Mouse (Mus musculus): ENCODE data around the gene Gtf2ird2.
A peak's percentile ranks its signal among the peaks of the same experiment; 100 is the strongest.

Gene Gtf2ird2

GRCm38 (mm10) chr5:134214021-134214806 lies 30.4 kb downstream of the Gtf2ird2 start:
- Histone ChIP-seq H3K36me3 (ENCODE audit: control insufficient read depth, insufficient read depth, low read length, poor library complexity, severe bottlenecking) (no peaks in the 10 kb centered on the region; the same call in 1 of the 2 replicates), H3K27me3 (ENCODE audit: control insufficient read depth, insufficient read depth, low read length, poor library complexity, severe bottlenecking) (no peaks in the 10 kb centered on the region)
- DNase-seq (ENCODE audit: low read depth, low spot score), result peak; percentile 60

DNA sequence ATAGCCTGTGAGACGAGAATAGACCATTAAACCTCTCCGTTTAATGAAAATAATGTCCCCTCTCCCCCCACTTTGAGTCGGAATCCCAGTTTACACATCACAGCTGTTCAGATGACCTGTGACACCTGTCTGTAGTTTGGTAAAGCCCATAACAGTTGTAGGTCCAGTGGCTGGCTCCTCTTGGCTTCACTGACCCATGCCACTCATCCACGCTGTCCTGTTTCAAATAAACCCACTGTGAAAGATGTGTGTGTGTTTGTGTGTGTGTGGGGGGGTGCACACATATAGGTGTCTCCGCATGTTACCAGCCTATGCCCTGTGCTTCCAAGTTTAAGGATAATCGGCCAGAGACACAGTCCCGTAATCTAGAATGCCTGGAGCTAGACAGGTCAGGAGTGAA lies 34.1 kb downstream of the Gtf2ird2 start:
- no peaks in the 10 kb centered on the region for H3K27me3 ChIP-seq (ENCODE audit: control insufficient read depth, insufficient read depth, low read length, poor library complexity, severe bottlenecking)
- H3K36me3 ChIP-seq (ENCODE audit: control insufficient read depth, insufficient read depth, low read length, poor library complexity, severe bottlenecking), result peaks cover 13% of the 10 kb centered on the region
- no peak for DNase-seq (ENCODE audit: low read depth, low spot score)

DNA sequence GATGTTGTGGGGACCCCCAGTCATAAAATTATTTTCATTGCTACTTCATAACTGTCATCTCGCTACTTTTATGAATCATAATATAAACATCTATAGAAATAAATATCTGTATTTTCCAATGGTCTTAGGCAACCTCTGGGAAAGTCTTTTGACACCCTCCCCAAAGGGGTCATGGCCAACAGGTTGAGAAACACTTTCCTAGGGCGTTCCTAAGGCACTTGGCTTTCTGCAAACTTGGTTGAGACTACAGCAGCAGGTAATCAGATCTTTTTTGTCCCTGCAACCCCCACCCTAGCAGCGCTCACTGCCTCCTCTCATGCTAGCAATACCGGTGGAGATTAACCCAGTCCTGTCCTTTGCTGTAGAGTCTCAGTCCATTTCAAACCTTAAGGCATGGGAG lies 37.5 kb downstream of the Gtf2ird2 start:
- Histone ChIP-seq H3K27me3 (ENCODE audit: control insufficient read depth, insufficient read depth, low read length, poor library complexity, severe bottlenecking) (no peaks in the 10 kb centered on the region), H3K36me3 (ENCODE audit: control insufficient read depth, insufficient read depth, low read length, poor library complexity, severe bottlenecking) (peaks cover 23% of the 10 kb centered on the region)
- DNase-seq (ENCODE audit: low read depth, low spot score), result no peak

- Histone ChIP-seq H3K27me3 (ENCODE audit: control insufficient read depth, insufficient read depth, low read length, poor library complexity, severe bottlenecking) (no peaks in the 10 kb centered on the region), H3K36me3 (ENCODE audit: control insufficient read depth, insufficient read depth, low read length, poor library complexity, severe bottlenecking) (peaks cover 27% of the 10 kb centered on the region)
- DNase-seq (ENCODE audit: low read depth, low spot score), result no peak
These were observed 37.9 kb downstream of the Gtf2ird2 start for GRCm38 (mm10) chr5:134221708-134222150.

GRCm38 (mm10) chr5:134225110-134225901 lies 41.5 kb downstream of the Gtf2ird2 start:
- DNase-seq (ENCODE audit: low read depth, low spot score), result no peak
- Histone ChIP-seq H3K36me3 (ENCODE audit: control insufficient read depth, insufficient read depth, low read length, poor library complexity, severe bottlenecking) (peaks cover 27% of the 10 kb centered on the region), H3K27me3 (ENCODE audit: control insufficient read depth, insufficient read depth, low read length, poor library complexity, severe bottlenecking) (no peaks in the 10 kb centered on the region)

- no peak for DNase-seq (ENCODE audit: low read depth, low spot score)
- H3K36me3 ChIP-seq (ENCODE audit: control insufficient read depth, insufficient read depth, low read length, poor library complexity, severe bottlenecking), result peaks cover 22% of the 10 kb centered on the region
- no peaks in the 10 kb centered on the region for H3K27me3 ChIP-seq (ENCODE audit: control insufficient read depth, insufficient read depth, low read length, poor library complexity, severe bottlenecking)
These were observed 43.1 kb downstream of the Gtf2ird2 start for GRCm38 (mm10) chr5:134226946-134227345.

DNA sequence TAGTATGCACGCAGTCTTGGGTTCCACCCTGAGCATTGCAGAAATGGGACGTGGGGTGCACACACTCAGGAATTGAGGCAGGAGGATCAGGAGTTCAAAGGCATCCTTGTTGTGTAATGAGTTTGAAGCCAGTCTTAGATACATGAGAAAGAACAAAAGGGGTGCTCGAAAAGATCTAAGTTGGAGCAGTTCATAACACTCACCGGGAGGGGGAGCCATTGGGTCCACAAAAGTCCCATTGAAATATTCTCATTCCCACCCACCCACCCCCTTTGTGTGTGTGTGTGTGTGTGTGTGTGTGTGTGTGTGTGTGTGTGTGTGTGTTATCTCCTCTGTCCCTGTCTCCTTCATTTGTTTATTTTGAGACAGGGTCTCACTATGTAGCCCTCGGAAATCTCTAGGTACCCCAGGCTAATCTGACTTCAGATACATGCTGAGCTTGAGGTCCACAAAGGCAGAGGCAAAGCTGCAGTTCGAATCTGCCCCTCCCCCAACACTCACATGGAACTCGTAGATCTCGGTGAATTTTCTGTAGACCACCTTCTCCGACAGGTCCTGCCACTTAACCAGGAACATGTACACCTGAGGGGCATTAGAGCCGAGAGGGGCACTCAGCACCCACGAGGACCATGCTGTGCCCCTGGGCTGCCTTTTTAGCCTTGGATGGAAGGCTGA lies 43.9 kb downstream of the Gtf2ird2 start:
- H3K36me3 ChIP-seq (ENCODE audit: control insufficient read depth, insufficient read depth, low read length, poor library complexity, severe bottlenecking), result peaks cover 16% of the 10 kb centered on the region
- no peaks in the 10 kb centered on the region for H3K27me3 ChIP-seq (ENCODE audit: control insufficient read depth, insufficient read depth, low read length, poor library complexity, severe bottlenecking)
- peak; percentile 81 for DNase-seq (ENCODE audit: low read depth, low spot score)

DNA sequence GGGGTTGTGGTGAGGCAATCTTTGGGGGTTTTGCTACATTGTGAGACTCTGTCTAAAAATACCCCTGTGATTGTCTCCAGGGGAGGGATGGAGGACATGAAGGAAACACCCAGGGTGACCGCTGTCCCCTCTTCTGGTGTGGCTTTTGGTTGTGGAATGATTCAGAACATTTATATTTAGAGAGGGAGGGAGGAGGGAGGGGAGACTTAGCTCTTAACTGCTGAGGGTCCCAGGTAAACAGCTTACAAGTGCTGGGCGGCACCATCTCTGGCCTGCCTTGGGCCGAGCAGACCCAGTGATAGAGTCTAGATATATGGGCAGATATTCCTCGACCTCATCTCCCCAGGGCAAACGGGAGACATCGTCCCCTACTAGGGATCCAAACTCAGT lies 44.4 kb downstream of the Gtf2ird2 start:
- H3K27me3 ChIP-seq (ENCODE audit: control insufficient read depth, insufficient read depth, low read length, poor library complexity, severe bottlenecking), result no peaks in the 10 kb centered on the region
- H3K36me3 ChIP-seq (ENCODE audit: control insufficient read depth, insufficient read depth, low read length, poor library complexity, severe bottlenecking), result peaks cover 12% of the 10 kb centered on the region
- DNase-seq (ENCODE audit: low read depth, low spot score), result no peak

- H3K36me3 ChIP-seq (ENCODE audit: control insufficient read depth, insufficient read depth, low read length, poor library complexity, severe bottlenecking), result peaks cover 11% of the 10 kb centered on the region
- H3K27me3 ChIP-seq (ENCODE audit: control insufficient read depth, insufficient read depth, low read length, poor library complexity, severe bottlenecking), result no peaks in the 10 kb centered on the region
- peak; percentile 89 for DNase-seq (ENCODE audit: low read depth, low spot score)
These were observed 45.6 kb downstream of the Gtf2ird2 start, which contains the start of gene Ncf1 for GRCm38 (mm10) chr5:134229391-134229790. Gene Ncf1 (minus strand): TSS chr5:134229625.

DNA sequence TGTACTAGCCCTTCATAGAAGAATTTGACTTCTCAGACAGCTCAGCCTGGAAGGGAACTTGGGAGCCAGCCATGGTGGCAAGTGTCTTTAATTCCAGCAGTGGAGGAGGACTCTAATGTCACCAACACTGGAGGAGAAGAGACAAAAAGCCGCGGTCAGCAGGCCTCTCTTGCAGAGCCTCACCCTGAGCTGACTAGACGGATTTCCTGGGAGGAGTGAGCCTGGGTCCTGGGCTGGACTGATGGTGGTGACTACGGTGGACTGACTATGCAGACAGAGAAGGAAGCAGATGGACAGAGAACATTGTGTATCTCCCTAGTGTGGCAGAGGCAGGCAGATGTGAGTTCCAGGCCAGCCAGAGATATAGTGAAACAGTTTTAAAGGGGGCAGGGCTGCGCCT lies 47.6 kb downstream of the Gtf2ird2 start:
- no peak for DNase-seq (ENCODE audit: low read depth, low spot score)

GRCm38 (mm10) chr5:134232111-134232510 lies 48.3 kb downstream of the Gtf2ird2 start:
- no peaks in the 10 kb centered on the region for H3K27me3 ChIP-seq (ENCODE audit: control insufficient read depth, insufficient read depth, low read length, poor library complexity, severe bottlenecking)
- H3K36me3 ChIP-seq (ENCODE audit: control insufficient read depth, insufficient read depth, low read length, poor library complexity, severe bottlenecking), result no peaks in the 10 kb centered on the region
- peak; percentile 75 for DNase-seq (ENCODE audit: low read depth, low spot score)

More for the DNA sequence above, 47.6 kb downstream of the Gtf2ird2 start:
- H3K36me3 ChIP-seq (ENCODE audit: control insufficient read depth, insufficient read depth, low read length, poor library complexity, severe bottlenecking), result peaks cover 4% of the 10 kb centered on the region
- H3K27me3 ChIP-seq (ENCODE audit: control insufficient read depth, insufficient read depth, low read length, poor library complexity, severe bottlenecking), result no peaks in the 10 kb centered on the region

- DNase-seq (ENCODE audit: low read depth, low spot score), result peak; percentile 85
- H3K36me3 ChIP-seq (ENCODE audit: control insufficient read depth, insufficient read depth, low read length, poor library complexity, severe bottlenecking), result no peaks in the 10 kb centered on the region
- H3K27me3 ChIP-seq (ENCODE audit: control insufficient read depth, insufficient read depth, low read length, poor library complexity, severe bottlenecking), result no peaks in the 10 kb centered on the region
These were observed 48.7 kb downstream of the Gtf2ird2 start for GRCm38 (mm10) chr5:134232568-134232967.

DNA sequence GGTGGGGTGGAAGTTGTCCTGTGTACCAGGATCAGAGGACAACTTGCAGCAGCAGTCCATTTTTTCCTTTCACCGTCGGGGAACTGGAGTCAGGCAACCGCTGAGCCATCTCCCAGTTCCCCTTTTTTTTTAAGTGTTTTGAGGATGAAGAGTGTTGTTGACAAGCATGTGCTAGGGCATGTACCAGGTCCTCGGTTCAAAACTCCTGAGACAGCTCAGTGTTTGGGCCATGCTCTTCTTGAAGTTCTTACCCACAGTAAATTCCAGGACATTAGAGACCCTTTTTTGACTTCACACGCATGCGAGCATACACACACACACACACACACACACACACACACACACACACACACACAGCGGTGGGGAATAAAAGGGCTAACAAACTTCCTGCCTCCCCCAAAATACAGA lies 49.4 kb downstream of the Gtf2ird2 start:
- Histone ChIP-seq H3K27me3 (ENCODE audit: control insufficient read depth, insufficient read depth, low read length, poor library complexity, severe bottlenecking) (no peaks in the 10 kb centered on the region), H3K36me3 (ENCODE audit: control insufficient read depth, insufficient read depth, low read length, poor library complexity, severe bottlenecking) (no peaks in the 10 kb centered on the region)
- DNase-seq (ENCODE audit: low read depth, low spot score), result peak; percentile 59

DNA sequence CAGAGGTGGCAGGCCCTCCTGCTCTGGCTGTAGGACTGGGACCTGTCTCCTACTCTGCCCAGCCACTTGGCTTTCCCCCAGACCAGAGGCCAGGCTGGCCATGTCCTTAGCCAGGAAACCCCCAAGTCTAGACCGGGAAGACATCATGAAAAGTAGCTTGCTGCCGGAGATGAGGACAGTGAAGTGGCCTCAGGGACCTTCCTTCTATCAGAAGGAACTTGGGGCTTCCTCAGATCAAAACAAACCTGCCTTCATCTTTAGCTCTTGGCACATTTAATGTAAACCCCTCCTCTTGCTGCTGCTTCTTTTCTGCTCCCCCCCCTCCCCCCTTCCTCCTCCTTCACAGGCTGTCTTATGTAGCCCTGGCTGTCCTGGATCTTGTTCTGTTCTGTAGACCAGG lies 50.4 kb downstream of the Gtf2ird2 start:
- DNase-seq (ENCODE audit: low read depth, low spot score), result no peak
- H3K36me3 ChIP-seq (ENCODE audit: control insufficient read depth, insufficient read depth, low read length, poor library complexity, severe bottlenecking), result no peaks in the 10 kb centered on the region; the same call in 1 of the 2 replicates
- H3K27me3 ChIP-seq (ENCODE audit: control insufficient read depth, insufficient read depth, low read length, poor library complexity, severe bottlenecking), result no peaks in the 10 kb centered on the region

- Histone ChIP-seq H3K36me3 (ENCODE audit: control insufficient read depth, insufficient read depth, low read length, poor library complexity, severe bottlenecking) (peaks cover 1% of the 10 kb centered on the region), H3K27me3 (ENCODE audit: control insufficient read depth, insufficient read depth, low read length, poor library complexity, severe bottlenecking) (no peaks in the 10 kb centered on the region)
- no peak for DNase-seq (ENCODE audit: low read depth, low spot score)
These were observed 51.3 kb downstream of the Gtf2ird2 start for GRCm38 (mm10) chr5:134235111-134235510.
